Mouse (Mus musculus) embryonic facial prominence, embryonic 10.5 days (tissue): Measurements from ENCODE around the gene Arrdc2. TPM values are rescaled to one million over a fixed set of nuclear protein-coding genes. Genes with fewer than 3 reads are reported as not detected.
A peak's percentile ranks its signal among the peaks of the same experiment; 100 is the strongest.

Experiments used
- DNase-seq: peaks from one replicate; pipeline ENCODE4 v3.0.0-alpha.2; 2017; ENCODE audit warnings: low spot score
- H3K27ac ChIP-seq: fragments of 300-500 bp; sonication (generic); replicated peaks from 2 replicates; pipeline ENCODE4 v1.5.1; 2016; ENCODE audit warnings: mild to moderate bottlenecking
- H3K27me3 ChIP-seq: fragments of 300-500 bp; sonication (generic); replicated peaks from 2 replicates; pipeline ENCODE4 v1.6.1; 2016; ENCODE audit warnings: low read depth, mild to moderate bottlenecking; ENCODE audit not compliant: poor library complexity, severe bottlenecking
- H3K36me3 ChIP-seq: fragments of 300-500 bp; sonication (generic); replicated peaks from 2 replicates; pipeline ENCODE4 v1.6.1; 2016; ENCODE audit warnings: mild to moderate bottlenecking, moderate library complexity
- H3K4me1 ChIP-seq: fragments of 300-500 bp; sonication (generic); 2 replicates; pipeline ENCODE4 v1.6.1; 2016
- H3K4me3 ChIP-seq: fragments of 300-500 bp; sonication (generic); 2 replicates; pipeline ENCODE4 v1.5.1; 2016; ENCODE audit warnings: mild to moderate bottlenecking, moderate library complexity
- H3K9me3 ChIP-seq: fragments of 300-500 bp; sonication (generic); 2 replicates; pipeline ENCODE4 v1.6.1; 2016; ENCODE audit warnings: mild to moderate bottlenecking
- WGBS: fragments of 180-500 bp; shearing (Covaris S2); methylation state at CpG from one replicate; pipeline ENCODE4 v1.1.7; 2016; 5-methylcytosine and 5-hydroxymethylcytosine counted together
- polyA plus RNA-seq: library from polyadenylated mRNA; unstranded; fragments of >200 nt; fragmentation: Nextera tagmentation; extraction: Ambion mirVana; gene quantifications from 2 replicates; pipeline ENCODE4 v1.2.1, GENCODE M21; 2016

Gene Arrdc2
- polyA plus RNA-seq, 1 experiment from 2014 or later: 5.8 TPM

GRCm38 (mm10) chr8:70857516-70857915 is 18.0 kb upstream of the Arrdc2 start:
- Histone ChIP-seq H3K4me1 (peaks cover 46% of the 10 kb centered on the region), H3K27me3 (peaks cover 60% of the 10 kb centered on the region)

GRCm38 (mm10) chr8:70856541-70857197 is 17.1 kb upstream of the Arrdc2 start:
- WGBS: 6% methylated on average over 33 of the region's 33 CpGs
- Histone ChIP-seq H3K4me1 (peaks cover 48% of the 10 kb centered on the region), H3K27ac (peak overlapping the region; percentile 70), H3K36me3 (no peaks in the 10 kb centered on the region; the same call in 1 of the 2 replicates), H3K27me3 (peaks cover 52% of the 10 kb centered on the region), H3K9me3 (no peaks in the 10 kb centered on the region), H3K4me3 (peak overlapping the region; percentile 66)
- peak; percentile 84 for DNase-seq

More at GRCm38 (mm10) chr8:70857516-70857915, 18.0 kb upstream of the Arrdc2 start:
- peak; percentile 47 for DNase-seq
- WGBS: 10% methylated on average over 4 of the region's 4 CpGs
- no peaks in the 10 kb centered on the region for H3K9me3 ChIP-seq
- peak overlapping the region; percentile 66; the same call in 1 of the 2 replicates for H3K4me3 ChIP-seq
- no peaks in the 10 kb centered on the region; the same call in 1 of the 2 replicates for H3K36me3 ChIP-seq
- peak overlapping the region; percentile 32 for H3K27ac ChIP-seq

GRCm38 (mm10) chr8:70856028-70856427 is 16.5 kb upstream of the Arrdc2 start:
- 66% methylated on average over 5 of the region's 5 CpGs for WGBS
- H3K27ac ChIP-seq: no peak overlapping the region
- H3K9me3 ChIP-seq: no peaks in the 10 kb centered on the region
- H3K27me3 ChIP-seq: peaks cover 45% of the 10 kb centered on the region
- DNase-seq: no peak
- no peaks in the 10 kb centered on the region; the same call in 1 of the 2 replicates for H3K36me3 ChIP-seq
- H3K4me1 ChIP-seq: peaks cover 45% of the 10 kb centered on the region
- H3K4me3 ChIP-seq: peak overlapping the region; percentile 66; the same call in 1 of the 2 replicates

GRCm38 (mm10) chr8:70853863-70854262 is 14.3 kb upstream of the Arrdc2 start:
- H3K9me3 ChIP-seq: no peaks in the 10 kb centered on the region
- no peak overlapping the region for H3K27ac ChIP-seq
- WGBS: 75% methylated on average over 2 of the region's 2 CpGs
- no peak for DNase-seq
- no peaks in the 10 kb centered on the region; the same call in 1 of the 2 replicates for H3K36me3 ChIP-seq
- no peak overlapping the region for H3K4me3 ChIP-seq
- H3K27me3 ChIP-seq: peaks cover 31% of the 10 kb centered on the region
- H3K4me1 ChIP-seq: peaks cover 43% of the 10 kb centered on the region

GRCm38 (mm10) chr8:70852595-70853231 is 13.2 kb upstream of the Arrdc2 start:
- Histone ChIP-seq H3K9me3 (no peaks in the 10 kb centered on the region), H3K27ac (no peak overlapping the region), H3K27me3 (peaks cover 35% of the 10 kb centered on the region), H3K4me1 (peaks cover 32% of the 10 kb centered on the region), H3K4me3 (no peak overlapping the region), H3K36me3 (no peaks in the 10 kb centered on the region; the same call in 1 of the 2 replicates)
- DNase-seq: no peak
- WGBS: 91% methylated on average over 41 of the region's 41 CpGs

GRCm38 (mm10) chr8:70851837-70852236 is 12.3 kb upstream of the Arrdc2 start:
- Histone ChIP-seq H3K4me3 (no peak overlapping the region), H3K9me3 (no peaks in the 10 kb centered on the region), H3K27ac (no peak overlapping the region), H3K4me1 (peaks cover 23% of the 10 kb centered on the region), H3K27me3 (peaks cover 41% of the 10 kb centered on the region), H3K36me3 (no peaks in the 10 kb centered on the region; the same call in 1 of the 2 replicates)
- no peak for DNase-seq
- 60% methylated on average over 6 of the region's 6 CpGs for WGBS

GRCm38 (mm10) chr8:70850947-70851346 is 11.4 kb upstream of the Arrdc2 start:
- 81% methylated on average over 4 of the region's 4 CpGs for WGBS
- Histone ChIP-seq H3K27ac (no peak overlapping the region), H3K4me3 (no peak overlapping the region), H3K36me3 (no peaks in the 10 kb centered on the region; the same call in 1 of the 2 replicates), H3K27me3 (peaks cover 42% of the 10 kb centered on the region), H3K9me3 (no peaks in the 10 kb centered on the region), H3K4me1 (peaks cover 17% of the 10 kb centered on the region)
- no peak for DNase-seq

GRCm38 (mm10) chr8:70850132-70850845 is 10.8 kb upstream of the Arrdc2 start:
- WGBS: 82% methylated on average over 7 of the region's 7 CpGs

GRCm38 (mm10) chr8:70849333-70849990 is 9.9 kb upstream of the Arrdc2 start:
- Histone ChIP-seq H3K36me3 (no peaks in the 10 kb centered on the region; the same call in 1 of the 2 replicates), H3K9me3 (no peaks in the 10 kb centered on the region), H3K27ac (no peak overlapping the region), H3K4me1 (peaks cover 17% of the 10 kb centered on the region), H3K4me3 (no peak overlapping the region), H3K27me3 (peaks cover 28% of the 10 kb centered on the region)
- 87% methylated on average over 3 of the region's 3 CpGs for WGBS
- DNase-seq: no peak

More at GRCm38 (mm10) chr8:70850132-70850845, 10.8 kb upstream of the Arrdc2 start:
- Histone ChIP-seq H3K27me3 (peaks cover 36% of the 10 kb centered on the region), H3K36me3 (no peaks in the 10 kb centered on the region; the same call in 1 of the 2 replicates), H3K4me1 (peaks cover 14% of the 10 kb centered on the region), H3K4me3 (no peak overlapping the region), H3K27ac (no peak overlapping the region), H3K9me3 (no peaks in the 10 kb centered on the region)
- no peak for DNase-seq

- Histone ChIP-seq H3K27ac (no peak overlapping the region), H3K27me3 (peaks cover 42% of the 10 kb centered on the region), H3K4me1 (peaks cover 15% of the 10 kb centered on the region), H3K36me3 (no peaks in the 10 kb centered on the region), H3K9me3 (no peaks in the 10 kb centered on the region), H3K4me3 (no peak overlapping the region)
- WGBS: 59% methylated on average over 15 of the region's 15 CpGs
- DNase-seq: no peak
These were observed 7.0 kb upstream of the Arrdc2 start for GRCm38 (mm10) chr8:70846371-70847154.

GRCm38 (mm10) chr8:70845108-70845507 is 5.6 kb upstream of the Arrdc2 start:
- peaks cover 27% of the 10 kb centered on the region for H3K4me1 ChIP-seq
- 37% methylated on average over 5 of the region's 5 CpGs for WGBS

More at GRCm38 (mm10) chr8:70845108-70845507, 5.6 kb upstream of the Arrdc2 start:
- no peak for DNase-seq
- H3K27me3 ChIP-seq: peaks cover 42% of the 10 kb centered on the region
- H3K36me3 ChIP-seq: no peaks in the 10 kb centered on the region
- H3K9me3 ChIP-seq: no peaks in the 10 kb centered on the region
- no peak overlapping the region for H3K4me3 ChIP-seq
- no peak overlapping the region for H3K27ac ChIP-seq
